Mouse (Mus musculus) embryonic facial prominence, embryonic 15.5 days (tissue): Measurements from ENCODE around the gene Gm20388. TPM values are rescaled to one million over a fixed set of nuclear protein-coding genes. Genes with fewer than 3 reads are reported as not detected.

ENCODE experiments used
- ATAC-seq: fragments of 200-750 bp; cut with Nextera tagmentation; 2 replicates; pipeline ENCODE4 v1.8.0; 2017; ENCODE audit warnings: low read depth, moderate TSS enrichment; ENCODE audit not compliant: insufficient number of reproducible peaks, low FRiP score, low TSS enrichment
- H3K27ac ChIP-seq: fragments of 300-500 bp; sonication (generic); replicated peaks from 2 replicates; pipeline ENCODE4 v1.5.1; 2015; ENCODE audit warnings: mild to moderate bottlenecking, inconsistent platforms
- H3K27me3 ChIP-seq: fragments of 300-500 bp; sonication (generic); 2 replicates; pipeline ENCODE4 v1.6.1; 2015; ENCODE audit warnings: inconsistent platforms
- H3K36me3 ChIP-seq: fragments of 300-500 bp; sonication (generic); 2 replicates; pipeline ENCODE4 v1.6.1; 2015; ENCODE audit warnings: mild to moderate bottlenecking, inconsistent platforms
- H3K4me1 ChIP-seq: fragments of 300-500 bp; sonication (generic); 2 replicates; pipeline ENCODE4 v1.6.1; 2015; ENCODE audit warnings: inconsistent platforms
- H3K4me2 ChIP-seq: fragments of 300-500 bp; sonication (generic); replicated peaks from 2 replicates; pipeline ENCODE4 v1.6.1; 2015; ENCODE audit warnings: mild to moderate bottlenecking, inconsistent platforms
- H3K4me3 ChIP-seq: fragments of 300-500 bp; sonication (generic); replicated peaks from 2 replicates; pipeline ENCODE4 v1.5.1; 2015; ENCODE audit warnings: mild to moderate bottlenecking, inconsistent platforms
- H3K9ac ChIP-seq: fragments of 300-500 bp; sonication (generic); 2 replicates; pipeline ENCODE4 v1.6.1; 2015; ENCODE audit warnings: inconsistent platforms
- H3K9me3 ChIP-seq: fragments of 300-500 bp; sonication (generic); replicated peaks from 2 replicates; pipeline ENCODE4 v1.6.1; 2016; ENCODE audit warnings: inconsistent platforms
- WGBS: fragments of 180-500 bp; shearing (Covaris S2); methylation state at CpG from one replicate; pipeline ENCODE4 v1.1.7; 2015; 5-methylcytosine and 5-hydroxymethylcytosine counted together
- polyA plus RNA-seq: library from polyadenylated mRNA; unstranded; fragments of >200 nt; fragmentation: Nextera tagmentation; extraction: Ambion mirVana; gene quantifications from 2 replicates; pipeline ENCODE4 v1.2.1, GENCODE M21; 2015

The Gm20388 gene
- polyA plus RNA-seq, 1 experiment from 2014 or later, result 8.0 TPM

GRCm38 (mm10) chr8:122546066-122546755 lies 2635.6 kb downstream of the Gm20388 start:
- H3K4me3 ChIP-seq, result no peak overlapping the region
- no peaks in the 10 kb centered on the region for H3K27me3 ChIP-seq
- peaks cover 42% of the 10 kb centered on the region for H3K4me1 ChIP-seq
- ATAC-seq, result no peak
- 88% methylated on average over 6 of the region's 7 CpGs for WGBS
- no peak overlapping the region for H3K4me2 ChIP-seq
- H3K36me3 ChIP-seq, result no peaks in the 10 kb centered on the region; the same call in 1 of the 2 replicates
- no peaks in the 10 kb centered on the region for H3K9me3 ChIP-seq
- no peak overlapping the region for H3K27ac ChIP-seq
- no peak overlapping the region for H3K9ac ChIP-seq

- H3K9ac ChIP-seq, result no peak overlapping the region
- peak overlapping the region; percentile 41; the same call in 1 of the 2 replicates for H3K27ac ChIP-seq
- no peaks in the 10 kb centered on the region for H3K9me3 ChIP-seq
- no peak for ATAC-seq
- no peak overlapping the region for H3K4me3 ChIP-seq
- no peak overlapping the region for H3K4me2 ChIP-seq
- peaks cover 47% of the 10 kb centered on the region for H3K4me1 ChIP-seq
- no peaks in the 10 kb centered on the region for H3K27me3 ChIP-seq
- WGBS, result 79% methylated on average over 24 of the region's 24 CpGs
- no peaks in the 10 kb centered on the region; the same call in 1 of the 2 replicates for H3K36me3 ChIP-seq
Measured at GRCm38 (mm10) chr8:122546811-122547453, 2636.3 kb downstream of the Gm20388 start.

GRCm38 (mm10) chr8:122547815-122548214 lies 2637.2 kb downstream of the Gm20388 start:
- WGBS, result 31% methylated on average over 5 of the region's 5 CpGs
- ATAC-seq, result no peak
- H3K4me2 ChIP-seq, result peak overlapping the region; percentile 10; the same call in 1 of the 2 replicates
- H3K9me3 ChIP-seq, result no peaks in the 10 kb centered on the region
- peak overlapping the region; percentile 28; the same call in 1 of the 2 replicates for H3K27ac ChIP-seq
- peaks cover 49% of the 10 kb centered on the region for H3K4me1 ChIP-seq
- H3K4me3 ChIP-seq, result no peak overlapping the region
- H3K27me3 ChIP-seq, result no peaks in the 10 kb centered on the region
- H3K36me3 ChIP-seq, result no peaks in the 10 kb centered on the region; the same call in 1 of the 2 replicates
- no peak overlapping the region for H3K9ac ChIP-seq

- Histone ChIP-seq H3K4me1 (peaks cover 49% of the 10 kb centered on the region), H3K9me3 (no peaks in the 10 kb centered on the region), H3K4me2 (peak overlapping the region; percentile 73), H3K27ac (peak overlapping the region; percentile 28; the same call in 1 of the 2 replicates), H3K27me3 (no peaks in the 10 kb centered on the region), H3K4me3 (no peak overlapping the region), H3K9ac (no peak overlapping the region), H3K36me3 (no peaks in the 10 kb centered on the region; the same call in 1 of the 2 replicates)
- ATAC-seq, result no peak
- WGBS, result 70% methylated on average over 13 of the region's 13 CpGs
Measured at GRCm38 (mm10) chr8:122548331-122548730, 2637.7 kb downstream of the Gm20388 start.

GRCm38 (mm10) chr8:122548891-122549439 lies 2638.3 kb downstream of the Gm20388 start:
- no peak overlapping the region for H3K9ac ChIP-seq
- 70% methylated on average over 3 of the region's 3 CpGs for WGBS

GRCm38 (mm10) chr8:122550234-122550994 lies 2639.8 kb downstream of the Gm20388 start:
- H3K27ac ChIP-seq, result peak overlapping the region; percentile 92

More at GRCm38 (mm10) chr8:122548891-122549439, 2638.3 kb downstream of the Gm20388 start:
- no peaks in the 10 kb centered on the region for H3K36me3 ChIP-seq
- H3K9me3 ChIP-seq, result no peaks in the 10 kb centered on the region
- peak overlapping the region; percentile 63; the same call in 1 of the 2 replicates for H3K27ac ChIP-seq
- H3K27me3 ChIP-seq, result no peaks in the 10 kb centered on the region
- ATAC-seq, result no peak
- peak overlapping the region; percentile 73 for H3K4me2 ChIP-seq
- peaks cover 49% of the 10 kb centered on the region for H3K4me1 ChIP-seq
- H3K4me3 ChIP-seq, result peak overlapping the region; percentile 77

GRCm38 (mm10) chr8:122550995-122551264 lies 2640.3 kb downstream of the Gm20388 start:
- ATAC-seq, result no peak; the same call in 1 of the 2 replicates
- Histone ChIP-seq H3K4me2 (peak overlapping the region; percentile 73), H3K4me1 (peaks cover 59% of the 10 kb centered on the region), H3K27ac (peak overlapping the region; percentile 92), H3K27me3 (no peaks in the 10 kb centered on the region), H3K36me3 (no peaks in the 10 kb centered on the region), H3K4me3 (peak overlapping the region; percentile 77), H3K9ac (peak overlapping the region; percentile 80), H3K9me3 (no peaks in the 10 kb centered on the region)
- WGBS, result under 1% methylated on average over 43 of the region's 43 CpGs

More at GRCm38 (mm10) chr8:122550234-122550994, 2639.8 kb downstream of the Gm20388 start:
- H3K4me2 ChIP-seq, result peak overlapping the region; percentile 73
- peak; percentile 41 for ATAC-seq
- H3K4me3 ChIP-seq, result peak overlapping the region; percentile 77
- peak overlapping the region; percentile 80 for H3K9ac ChIP-seq
- peaks cover 54% of the 10 kb centered on the region for H3K4me1 ChIP-seq
- 2% methylated on average over 52 of the region's 52 CpGs for WGBS
- no peaks in the 10 kb centered on the region for H3K27me3 ChIP-seq
- no peaks in the 10 kb centered on the region for H3K9me3 ChIP-seq
- no peaks in the 10 kb centered on the region for H3K36me3 ChIP-seq

- Histone ChIP-seq H3K36me3 (no peaks in the 10 kb centered on the region), H3K9ac (peak within 1 kb of the TSS; percentile 80), H3K4me1 (peaks cover 60% of the 10 kb centered on the region), H3K9me3 (no peaks in the 10 kb centered on the region), H3K4me2 (peak within 1 kb of the TSS; percentile 73), H3K27me3 (no peaks in the 10 kb centered on the region), H3K27ac (peak within 1 kb of the TSS; percentile 92), H3K4me3 (peak within 1 kb of the TSS; percentile 77)
- whole genome bisulfite sequencing, result 11% methylated on average over 54 of the region's 56 CpGs
- peak; percentile 81 for ATAC-seq
Measured at GRCm38 (mm10) chr8:122551265-122552051, 2640.8 kb downstream of the Gm20388 start, which contains the start of gene Piezo1. TSS of gene Piezo1 (minus strand) at chr8:122551329.

- H3K4me3 ChIP-seq, result no peak overlapping the region
- WGBS, result 48% methylated on average over 6 of the region's 6 CpGs
- no peak overlapping the region for H3K9ac ChIP-seq
- 0 out of 2 replicates have a peak overlapping the region, but pooled peaks have one; percentile 86 for H3K27ac ChIP-seq
- no peak for ATAC-seq
- H3K9me3 ChIP-seq, result no peaks in the 10 kb centered on the region
- no peaks in the 10 kb centered on the region for H3K36me3 ChIP-seq
- no peaks in the 10 kb centered on the region for H3K27me3 ChIP-seq
- peaks cover 48% of the 10 kb centered on the region for H3K4me1 ChIP-seq
- no peak overlapping the region for H3K4me2 ChIP-seq
Measured at GRCm38 (mm10) chr8:122554786-122555185, 2644.1 kb downstream of the Gm20388 start.
